Mouse (Mus musculus) ES-Bruce4 (cell line): ENCODE measurements around the gene Tubgcp2.

Experiments
- CTCF ChIP-seq: IDR thresholded peaks from one replicate; pipeline ENCODE4 v1.8.1; 2011; ENCODE audit warnings: low read depth, low read length
- EP300 ChIP-seq: IDR thresholded peaks from 2 replicates; pipeline ENCODE4 v1.6.1; 2011; ENCODE audit warnings: low read depth, low read length; ENCODE audit not compliant: insufficient read depth
- POLR2A ChIP-seq: IDR thresholded peaks from one replicate; pipeline ENCODE4 v1.8.1; 2011; ENCODE audit warnings: low read length; ENCODE audit not compliant: insufficient read depth

DNA sequence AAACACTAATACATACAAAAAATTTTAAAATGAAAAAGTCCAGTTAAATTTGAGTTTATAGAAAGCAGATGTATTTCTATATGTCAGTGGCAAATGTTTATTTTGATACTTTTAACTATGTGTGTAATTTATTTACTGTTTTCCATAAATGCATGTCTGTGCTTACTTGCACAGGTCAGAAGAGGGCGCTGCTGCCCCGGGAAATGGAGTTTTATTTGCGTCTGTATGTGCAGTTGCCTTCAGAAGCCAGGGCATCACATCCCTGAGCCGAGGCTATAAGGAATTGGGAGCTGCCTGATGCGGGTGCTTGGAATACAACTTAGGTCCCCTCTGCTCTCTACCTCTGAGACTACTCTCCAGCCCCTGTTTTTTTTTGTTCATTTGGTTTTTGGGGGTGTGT lies 42.2 kb upstream of the Tubgcp2 start:
- TF ChIP-seq CTCF (peak; percentile 71), POLR2A (no peak), EP300 (no peak)
